Mouse (Mus musculus) G1E (cell line): ENCODE data around the gene Akt2. TPM values are rescaled to one million over a fixed set of nuclear protein-coding genes. Genes with fewer than 3 reads are reported as not detected.

Experiments
- ATAC-seq: 2 replicates; pipeline ENCODE4 v1.8.0; 2016; ENCODE audit warnings: mild to moderate bottlenecking; ENCODE audit not compliant: insufficient number of reproducible peaks, poor library complexity, low FRiP score, severe bottlenecking; ENCODE audit errors: extremely low read depth
- DNase-seq: peaks from one replicate; pipeline ENCODE4 v3.0.0; 2012; ENCODE audit warnings: low spot score
- H3K27me3 ChIP-seq: 2 replicates; pipeline ENCODE4 v1.6.1; 2012; ENCODE audit warnings: mild to moderate bottlenecking, low read length, inconsistent platforms; ENCODE audit not compliant: insufficient read depth
- H3K36me3 ChIP-seq: replicated peaks from 2 replicates; pipeline ENCODE3; 2012; ENCODE audit warnings: mild to moderate bottlenecking, inconsistent platforms
- H3K4me1 ChIP-seq: 2 replicates; pipeline ENCODE4 v1.6.1; 2012; ENCODE audit warnings: low read depth, low read length, inconsistent platforms, mixed read lengths; ENCODE audit not compliant: insufficient read depth
- H3K4me3 ChIP-seq: 2 replicates; pipeline ENCODE4 v1.5.1; 2012; ENCODE audit warnings: low read depth, mild to moderate bottlenecking, inconsistent platforms, low read length, moderate library complexity, mixed read lengths
- H3K9me3 ChIP-seq: replicated peaks from 2 replicates; pipeline ENCODE4 v1.6.1; 2012; ENCODE audit warnings: inconsistent platforms
- CTCF ChIP-seq: IDR thresholded peaks from 2 replicates; pipeline ENCODE4 v1.5.1; 2012; ENCODE audit warnings: low read depth, low read length, inconsistent platforms, mixed read lengths
- GATA1 ChIP-seq: IDR thresholded peaks from 2 replicates; pipeline ENCODE4 v1.6.1; 2012; ENCODE audit warnings: borderline replicate concordance, low read length, inconsistent platforms, mixed read lengths
- GATA2 ChIP-seq: IDR thresholded peaks from 2 replicates; pipeline ENCODE4 v1.6.1; 2012; ENCODE audit warnings: low read depth, low read length, inconsistent platforms, borderline replicate concordance
- POLR2AphosphoS5 ChIP-seq: IDR thresholded peaks from 2 replicates; pipeline ENCODE4 v1.6.1; 2012; ENCODE audit warnings: low read depth, low read length, inconsistent platforms; ENCODE audit not compliant: insufficient replicate concordance
- TAL1 ChIP-seq: conservative IDR thresholded peaks from 2 replicates; pipeline ENCODE4 v1.6.1; 2012; ENCODE audit warnings: low read depth, low read length, inconsistent platforms, mixed read lengths
- polyA plus RNA-seq: library from polyadenylated mRNA; stranded (reverse); fragments of >175 nt; gene quantifications from 2 replicates; pipeline ENCODE4 v1.2.3, GENCODE M21; 2012
- total RNA-seq, 2 experiments: library from RNA; stranded (forward) in 1 of 2; stranded (reverse) in 1 of 2; fragments of 200-1000 nt in 1 of 2; fragments of >200 nt in 1 of 2; fragmentation: Nextera tagmentation in 1 of 2; gene quantifications; 2 replicates each; pipeline ENCODE4 v1.2.3; 2014 to 2017

Akt2 gene
- total and polyA plus RNA-seq, 3 experiments, result 41.7 to 69.0 (median 52.4) TPM

GRCm38 (mm10) chr7:27605499-27606285, 14.3 kb downstream of the Akt2 start:
- DNase-seq, result no peak
- no peaks in the 10 kb centered on the region for H3K9me3 ChIP-seq
- peaks cover 100% of the 10 kb centered on the region for H3K36me3 ChIP-seq
- H3K27me3 ChIP-seq, result no peaks in the 10 kb centered on the region
- no peak for TF ChIP-seq GATA2
- H3K4me3 ChIP-seq, result no peak overlapping the region; the same call in 1 of the 2 replicates
- no peak for ATAC-seq
- peaks cover 48% of the 10 kb centered on the region for H3K4me1 ChIP-seq

DNA sequence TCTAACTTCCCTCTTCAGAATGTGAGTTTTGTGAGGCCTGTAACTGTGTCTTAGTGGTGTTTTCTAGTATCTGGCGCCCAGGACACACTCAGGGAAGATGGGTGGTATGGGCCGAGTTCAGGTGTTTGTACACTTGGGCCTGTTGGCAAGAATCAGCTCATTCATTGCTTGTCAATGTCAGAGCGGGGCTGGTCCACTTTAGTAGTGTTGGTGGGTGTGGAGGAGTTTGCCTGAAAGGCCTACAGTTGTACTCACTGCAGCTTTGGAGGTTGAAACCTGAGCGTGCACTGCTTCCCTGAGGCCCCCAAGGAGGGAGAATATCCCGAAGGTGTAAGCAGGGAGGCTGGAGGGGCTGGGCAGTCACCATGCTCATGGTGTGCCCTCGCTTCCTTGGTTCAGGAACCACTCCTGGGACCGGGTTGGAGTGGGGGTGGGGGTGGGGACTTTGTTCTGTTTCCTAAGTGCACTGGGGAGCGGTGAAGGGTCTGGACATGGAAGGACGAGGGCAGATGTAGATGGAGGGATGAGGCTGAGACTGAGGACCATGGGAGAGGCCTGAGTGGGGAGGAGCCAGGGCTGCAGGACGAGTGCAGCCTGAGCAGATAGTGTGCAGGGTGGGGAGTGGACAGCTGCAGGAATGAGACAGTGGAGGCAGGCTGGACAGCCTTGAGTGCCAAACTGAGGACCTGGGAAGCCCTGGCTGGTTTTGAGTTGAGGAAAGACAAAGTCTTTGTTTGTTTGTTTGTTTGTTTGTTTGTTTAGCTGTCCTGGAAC, 15.3 kb downstream of the Akt2 start:
- no peak for DNase-seq
- no peak for TF ChIP-seq CTCF
- peaks cover 38% of the 10 kb centered on the region for H3K4me1 ChIP-seq
- peaks cover 99% of the 10 kb centered on the region for H3K36me3 ChIP-seq
- no peak for ATAC-seq
- H3K27me3 ChIP-seq, result no peaks in the 10 kb centered on the region
- no peak overlapping the region for H3K4me3 ChIP-seq
- no peaks in the 10 kb centered on the region for H3K9me3 ChIP-seq

DNA sequence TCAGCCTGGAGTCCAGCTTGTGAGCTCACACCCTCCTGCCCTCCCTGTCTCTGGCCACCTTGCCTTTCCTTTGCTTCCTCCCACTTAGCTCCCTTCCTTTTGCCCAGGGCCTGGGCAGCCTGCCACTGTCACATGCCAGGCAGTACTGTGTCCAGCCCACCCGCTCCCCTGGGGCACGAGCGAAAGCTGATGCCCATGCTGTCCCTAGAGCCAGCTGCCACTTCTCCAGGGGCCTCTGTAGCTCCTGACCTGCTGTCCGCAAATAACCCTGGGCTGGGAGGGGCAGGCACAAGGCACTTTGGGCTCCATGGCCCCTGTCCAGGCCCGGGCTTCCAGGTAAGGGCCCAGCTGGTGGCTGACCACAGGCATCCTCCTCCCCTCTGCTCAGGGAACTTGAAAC, 16.2 kb downstream of the Akt2 start:
- Histone ChIP-seq H3K36me3 (peaks cover 97% of the 10 kb centered on the region), H3K4me1 (peaks cover 37% of the 10 kb centered on the region), H3K27me3 (no peaks in the 10 kb centered on the region), H3K4me3 (no peak overlapping the region), H3K9me3 (no peaks in the 10 kb centered on the region)
- TF ChIP-seq POLR2AphosphoS5 (no peak), GATA2 (no peak), TAL1 (no peak), CTCF (no peak), GATA1 (no peak)
- ATAC-seq (no peak), DNase-seq (no peak)

GRCm38 (mm10) chr7:27608130-27608529, 16.8 kb downstream of the Akt2 start:
- TF ChIP-seq GATA2 (no peak), POLR2AphosphoS5 (no peak), GATA1 (no peak), TAL1 (no peak), CTCF (no peak)
- Histone ChIP-seq H3K27me3 (no peaks in the 10 kb centered on the region), H3K9me3 (no peaks in the 10 kb centered on the region), H3K4me3 (no peak overlapping the region), H3K36me3 (peaks cover 96% of the 10 kb centered on the region), H3K4me1 (peaks cover 37% of the 10 kb centered on the region)
- DNase-seq, result no peak
- no peak for ATAC-seq

- no peaks in the 10 kb centered on the region for H3K27me3 ChIP-seq
- no peak overlapping the region for H3K4me3 ChIP-seq
- no peak for DNase-seq
- TF ChIP-seq POLR2AphosphoS5 (no peak), TAL1 (no peak), GATA1 (no peak), GATA2 (no peak), CTCF (no peak)
- H3K4me1 ChIP-seq, result peaks cover 33% of the 10 kb centered on the region
- H3K36me3 ChIP-seq, result peaks cover 95% of the 10 kb centered on the region
- ATAC-seq, result no peak
- H3K9me3 ChIP-seq, result no peaks in the 10 kb centered on the region
Measured at GRCm38 (mm10) chr7:27609285-27609684, 17.9 kb downstream of the Akt2 start.

DNA sequence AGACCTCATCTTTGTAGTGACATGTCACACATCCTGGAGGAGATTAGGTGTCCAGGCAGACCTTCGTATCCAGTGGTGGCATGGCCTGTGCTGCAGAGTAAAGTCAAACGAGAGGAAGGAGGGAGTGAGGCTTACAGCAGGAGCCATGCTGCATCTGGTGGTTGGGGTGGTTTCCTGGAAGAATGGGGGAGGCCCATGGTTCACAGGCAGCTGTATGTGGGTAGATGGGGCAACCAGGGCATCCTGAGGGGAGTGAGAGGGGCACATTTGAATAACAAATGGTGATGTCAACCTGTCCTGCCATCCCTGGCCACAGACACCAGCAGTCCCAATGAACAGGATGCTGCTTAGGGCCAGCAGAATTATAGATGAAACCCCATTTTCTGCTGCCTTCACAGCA, 18.3 kb downstream of the Akt2 start:
- ATAC-seq (no peak), DNase-seq (no peak)
- TF ChIP-seq GATA2 (no peak), CTCF (no peak), TAL1 (no peak), GATA1 (no peak), POLR2AphosphoS5 (no peak)
- H3K9me3 ChIP-seq, result no peaks in the 10 kb centered on the region
- peaks cover 31% of the 10 kb centered on the region for H3K4me1 ChIP-seq
- H3K4me3 ChIP-seq, result no peak overlapping the region
- H3K36me3 ChIP-seq, result peaks cover 95% of the 10 kb centered on the region
- H3K27me3 ChIP-seq, result no peaks in the 10 kb centered on the region
